Mouse (Mus musculus) naive thymus-derived CD4-positive, alpha-beta T cell, adult 2 months (primary cell): ENCODE data around the gene Tcf15.

Experiments used
- DNase-seq: peaks from one replicate; pipeline ENCODE4 v3.0.0-alpha.2; 2011; ENCODE audit warnings: low read depth

The Tcf15 gene

DNA sequence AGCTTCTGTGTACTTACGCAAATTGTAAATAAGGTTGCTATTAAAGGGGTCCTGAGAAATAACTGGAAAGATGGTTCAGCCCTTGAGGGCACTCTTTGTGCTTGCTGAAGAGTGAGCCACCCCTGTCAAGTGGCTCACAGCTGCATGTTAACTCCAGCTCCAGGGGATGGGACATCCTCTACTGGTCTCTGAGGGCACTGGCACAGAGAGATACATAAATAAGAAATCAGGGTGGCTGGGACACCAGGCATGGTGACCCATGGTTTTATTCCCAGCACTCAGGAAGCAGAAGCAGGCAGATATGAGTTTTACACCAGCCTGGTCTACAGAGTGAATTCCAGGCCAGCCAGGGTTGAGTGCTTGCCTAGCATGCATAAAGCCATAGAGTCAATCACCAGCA lies 26.0 kb downstream of the Tcf15 start:
- DNase-seq: no peak

DNA sequence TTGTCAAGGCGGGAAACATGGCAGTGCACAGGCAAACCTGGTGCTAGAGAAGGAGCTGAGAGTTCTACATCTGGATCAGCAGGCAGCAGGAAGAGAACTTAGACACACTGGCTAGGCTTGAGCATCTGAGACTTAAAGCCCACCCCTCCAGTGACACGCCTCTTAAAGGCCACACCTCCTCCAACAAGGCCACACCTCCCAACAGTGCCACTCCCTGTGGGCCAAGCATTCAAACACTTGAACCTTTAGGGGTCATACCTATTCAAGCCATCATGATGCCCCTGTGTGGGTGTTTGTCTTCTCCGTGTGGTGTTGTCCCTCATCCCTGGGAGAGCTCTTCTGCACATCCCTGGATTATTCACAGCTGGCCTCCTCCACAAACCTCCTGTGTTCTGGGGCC lies 31.5 kb downstream of the Tcf15 start:
- DNase-seq: no peak

DNA sequence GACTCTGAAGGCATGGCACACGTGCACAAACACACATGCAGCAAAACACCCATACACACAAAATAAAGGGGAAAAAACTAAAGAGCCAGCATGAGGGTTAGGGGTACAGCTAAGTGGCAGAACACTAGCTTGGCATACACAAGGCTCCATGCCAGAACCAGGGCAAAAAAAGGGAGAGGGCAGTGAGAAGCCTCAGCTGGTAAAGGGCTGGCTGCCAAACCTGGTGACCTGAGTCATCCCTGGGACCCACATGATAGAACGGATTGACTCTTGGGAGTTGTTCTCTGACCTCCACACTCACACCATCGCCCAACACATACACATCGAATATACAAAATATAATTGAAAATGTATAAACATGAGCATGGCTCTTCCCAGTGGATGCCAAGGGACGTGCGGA lies 33.3 kb downstream of the Tcf15 start:
- no peak for DNase-seq

DNA sequence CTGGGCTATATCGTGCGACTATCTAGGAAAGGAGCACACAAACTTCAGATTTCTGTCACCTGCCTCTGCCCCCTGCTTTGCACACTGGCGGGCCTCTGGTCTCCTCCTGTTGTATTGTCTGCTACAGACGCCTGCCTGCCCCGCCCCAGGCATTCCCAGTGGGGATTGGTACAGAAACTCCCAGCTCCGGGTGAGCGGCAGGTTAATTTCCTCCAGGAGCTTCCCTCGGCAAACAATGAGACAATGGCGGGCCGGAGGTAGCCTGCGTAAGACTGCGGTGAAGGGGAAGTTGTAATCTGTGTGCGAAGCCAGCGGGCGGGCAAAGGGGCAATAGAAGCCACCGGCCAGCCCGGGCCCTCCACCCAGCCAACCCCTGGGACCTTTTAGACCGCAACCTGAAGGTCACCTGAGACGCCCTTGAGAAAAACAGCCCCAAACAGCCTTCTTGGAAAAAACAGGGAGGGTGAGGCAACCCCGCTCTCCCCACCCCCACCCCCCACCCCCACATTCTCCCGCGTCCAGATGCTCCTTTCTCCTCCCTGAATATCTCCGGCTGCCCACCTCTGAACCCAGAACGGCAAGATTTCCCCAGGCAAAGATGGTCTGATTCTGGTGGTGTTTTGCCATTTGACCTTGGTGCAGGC lies 33.9 kb downstream of the Tcf15 start:
- DNase-seq: no peak

DNA sequence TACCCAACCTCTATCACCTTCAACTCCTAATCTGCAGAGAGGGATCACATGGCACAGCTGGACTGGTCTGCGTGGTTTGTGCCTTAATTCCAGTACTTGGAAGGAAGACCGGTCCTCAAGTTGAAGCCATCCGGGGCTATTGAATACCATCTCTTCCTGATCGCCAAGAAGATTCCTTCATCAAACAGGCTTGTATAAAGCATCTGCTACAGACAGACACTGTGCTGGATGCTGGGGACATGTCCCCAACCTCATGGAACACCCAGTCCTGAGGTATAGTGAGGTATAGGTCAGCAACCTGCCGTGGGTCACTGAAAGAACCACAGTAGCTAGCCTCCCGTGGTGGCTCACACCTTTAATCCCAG lies 34.4 kb downstream of the Tcf15 start:
- no peak for DNase-seq

DNA sequence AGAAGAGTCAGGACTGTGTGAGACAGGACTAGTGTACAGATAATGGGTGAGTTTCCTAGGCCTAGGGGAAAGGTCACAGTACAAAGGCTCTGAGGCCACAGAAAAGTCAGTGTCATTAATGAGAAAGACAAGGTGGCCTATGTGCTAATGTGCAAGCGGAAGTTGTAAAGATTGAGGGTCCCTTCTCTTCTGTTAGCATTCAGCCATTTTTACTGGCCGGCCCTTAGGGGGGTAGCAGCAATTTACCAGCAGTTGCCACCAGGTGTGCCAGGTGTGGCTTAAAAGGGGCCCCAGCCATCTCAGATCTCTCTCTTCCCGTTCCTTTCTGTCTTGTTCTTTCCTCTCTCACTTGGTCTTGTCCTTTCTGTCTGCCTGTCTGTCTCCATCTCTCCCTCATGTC lies 35.0 kb downstream of the Tcf15 start:
- no peak for DNase-seq

DNA sequence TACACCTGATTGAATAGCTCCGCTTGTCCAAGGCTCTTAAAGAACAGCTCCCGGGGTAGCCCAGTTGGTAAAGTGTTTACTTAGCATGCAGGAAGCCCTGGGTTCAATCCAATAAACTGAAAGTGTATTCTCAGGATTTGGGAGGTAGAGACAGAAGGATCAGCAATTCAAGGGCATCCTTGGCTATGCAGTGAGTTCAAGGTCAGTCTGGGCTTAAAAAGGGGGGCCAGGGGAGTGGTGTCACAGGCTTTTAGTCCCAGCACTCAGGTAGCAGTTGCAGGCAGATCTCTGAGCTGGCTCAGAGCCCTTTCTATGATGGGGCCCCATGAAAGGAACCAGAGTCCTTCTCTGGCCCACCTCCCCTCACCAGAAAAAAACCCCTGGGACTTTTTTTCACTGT lies 35.9 kb downstream of the Tcf15 start:
- no peak for DNase-seq

DNA sequence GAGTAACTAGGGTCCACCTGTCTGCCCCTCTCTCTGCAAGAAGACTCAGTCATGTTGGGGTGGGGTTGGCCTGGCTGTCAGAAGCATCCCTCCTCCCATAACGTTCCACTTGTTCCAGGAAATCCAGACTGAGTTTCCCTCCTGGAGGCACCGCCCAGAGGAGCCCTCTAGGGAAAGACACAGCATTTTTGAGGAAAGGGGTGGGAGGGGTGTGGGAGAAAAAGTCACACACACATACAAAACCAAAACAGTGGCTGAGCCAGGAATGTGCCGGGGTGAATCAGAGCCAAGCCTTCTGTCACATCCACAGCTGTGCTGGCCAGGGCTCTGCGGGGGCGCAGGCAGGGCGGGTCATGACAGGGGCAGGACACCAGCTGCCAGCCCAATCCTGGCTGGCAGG lies 37.0 kb downstream of the Tcf15 start:
- DNase-seq: no peak

DNA sequence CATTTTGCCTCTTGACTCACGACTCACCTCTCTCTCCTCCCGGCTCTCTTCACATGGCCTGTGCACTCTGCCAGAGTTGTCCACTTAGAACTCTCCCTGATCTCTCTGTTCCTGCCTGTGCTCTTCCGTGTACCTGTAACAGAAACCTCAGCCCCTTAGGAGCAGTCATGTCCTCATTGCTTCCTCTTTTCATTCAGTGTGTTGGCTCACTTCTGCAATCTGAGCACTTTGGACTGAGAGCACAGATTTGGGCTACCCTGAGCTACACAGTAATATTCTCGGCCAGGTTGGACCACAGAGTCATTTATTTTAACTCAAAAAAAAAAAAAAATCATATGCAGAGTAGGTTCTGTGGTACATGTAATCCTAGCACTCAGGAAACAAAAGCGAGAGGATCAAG lies 43.8 kb downstream of the Tcf15 start:
- DNase-seq: no peak

DNA sequence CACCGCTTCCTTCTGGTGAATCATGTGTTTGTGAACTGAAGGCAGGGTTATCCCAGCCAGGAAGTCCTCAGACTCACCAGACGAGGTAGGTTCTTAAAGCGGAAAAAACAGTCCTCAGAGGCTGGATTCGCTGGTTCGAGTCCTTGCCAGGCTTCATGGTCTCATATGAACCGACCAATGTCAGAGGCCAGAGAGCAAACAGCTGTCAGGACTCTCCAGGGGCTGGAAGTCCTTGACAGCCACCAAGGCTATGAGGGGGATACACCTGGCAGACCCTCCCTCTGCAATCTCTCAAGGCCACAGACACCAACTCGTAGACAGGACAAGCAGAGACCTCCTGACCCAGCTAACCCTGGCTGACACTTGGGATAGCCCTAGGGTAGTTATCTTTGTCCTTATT lies 45.9 kb downstream of the Tcf15 start:
- DNase-seq: no peak

DNA sequence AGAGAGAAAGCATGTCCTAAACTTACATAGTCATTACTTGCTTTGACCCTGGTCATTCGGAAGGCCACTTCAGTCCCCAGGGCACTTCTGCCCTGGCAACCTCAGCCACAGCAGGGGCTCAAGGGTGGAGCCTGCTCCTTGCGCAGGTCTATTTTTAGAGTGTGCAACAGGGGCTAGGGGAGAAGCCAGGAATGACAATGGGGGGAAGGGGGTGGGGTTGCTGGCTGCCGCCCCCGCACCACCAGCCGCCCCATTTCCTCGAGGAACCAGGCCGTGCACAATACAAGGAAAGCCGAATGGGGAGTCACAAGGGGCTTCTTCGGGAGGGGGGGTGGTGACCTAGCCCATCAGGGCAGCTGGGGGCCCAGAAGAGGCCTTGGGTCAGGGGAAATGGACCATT lies 46.3 kb downstream of the Tcf15 start:
- no peak for DNase-seq

DNA sequence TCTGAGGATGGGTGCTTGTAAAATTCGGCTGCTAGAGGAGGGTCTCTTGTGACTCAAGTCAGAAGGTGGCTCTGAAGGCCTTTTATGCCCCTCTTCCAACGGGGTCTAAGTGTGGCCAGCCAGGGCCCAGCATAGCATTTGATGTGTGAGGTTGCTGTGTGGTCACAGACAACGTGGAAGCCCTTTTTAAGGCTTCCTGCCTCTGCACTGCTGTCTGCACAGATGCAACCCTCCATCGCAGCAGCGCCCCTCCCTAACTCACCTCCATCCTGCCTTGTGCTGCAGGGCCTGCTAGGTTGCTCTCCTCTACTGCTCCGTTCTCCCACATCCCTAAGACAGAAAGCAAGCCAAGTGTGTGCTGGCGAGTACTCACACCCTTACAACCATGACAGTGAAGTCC lies 46.8 kb downstream of the Tcf15 start:
- no peak for DNase-seq

DNA sequence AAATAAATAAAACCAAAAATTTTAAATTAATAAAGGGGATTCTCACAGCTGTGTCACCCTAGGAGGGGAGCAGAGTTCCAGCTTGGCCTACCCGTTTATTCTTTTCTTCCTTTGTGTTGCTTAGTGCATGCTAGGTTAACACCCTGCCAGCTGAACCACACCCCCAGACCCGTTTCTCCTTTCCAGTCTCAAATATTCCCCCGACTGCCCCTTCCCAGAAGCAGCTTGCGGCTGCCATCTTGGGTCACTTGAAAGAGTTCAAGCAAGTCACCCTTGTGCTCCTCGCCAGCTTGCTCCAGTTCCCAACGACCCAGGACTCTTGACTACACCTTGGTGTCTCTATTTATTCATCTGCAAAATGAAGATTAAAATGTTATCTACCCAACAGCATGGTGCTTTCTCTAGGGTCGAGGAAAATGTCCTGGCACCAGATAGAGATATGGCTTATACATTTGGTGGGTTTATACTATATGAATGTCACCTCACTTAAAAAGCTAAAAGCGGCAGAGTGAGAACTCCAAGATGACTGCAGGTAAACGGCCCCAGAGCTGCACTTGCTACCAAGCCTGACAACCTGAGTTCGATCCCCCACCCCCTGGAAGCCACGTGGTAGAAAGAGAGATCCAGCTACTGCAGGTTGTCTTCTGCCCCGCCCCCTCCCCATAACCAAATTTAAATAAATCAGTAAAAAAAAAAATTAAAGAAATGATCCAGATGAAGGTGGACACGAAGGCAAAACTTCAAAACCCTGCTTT lies 49.4 kb downstream of the Tcf15 start:
- DNase-seq: no peak

DNA sequence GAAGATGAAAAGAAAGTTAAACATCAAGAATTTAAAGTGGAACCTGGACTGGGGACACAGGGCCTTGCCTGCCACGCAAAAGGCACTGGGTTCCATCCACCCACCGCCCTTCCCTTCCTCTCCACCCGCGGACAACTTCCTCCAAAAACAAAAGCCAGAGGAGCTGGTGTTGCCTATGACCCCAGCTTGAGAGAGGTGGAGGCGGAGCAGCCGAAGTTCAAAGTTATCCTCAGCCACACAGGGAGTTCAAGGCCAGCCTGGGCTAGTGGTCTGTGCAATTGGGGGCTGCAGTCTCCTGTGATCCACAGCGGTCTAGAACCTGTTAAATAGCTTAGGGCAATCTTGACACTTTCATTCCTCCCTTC lies 50.0 kb downstream of the Tcf15 start:
- DNase-seq: no peak

DNA sequence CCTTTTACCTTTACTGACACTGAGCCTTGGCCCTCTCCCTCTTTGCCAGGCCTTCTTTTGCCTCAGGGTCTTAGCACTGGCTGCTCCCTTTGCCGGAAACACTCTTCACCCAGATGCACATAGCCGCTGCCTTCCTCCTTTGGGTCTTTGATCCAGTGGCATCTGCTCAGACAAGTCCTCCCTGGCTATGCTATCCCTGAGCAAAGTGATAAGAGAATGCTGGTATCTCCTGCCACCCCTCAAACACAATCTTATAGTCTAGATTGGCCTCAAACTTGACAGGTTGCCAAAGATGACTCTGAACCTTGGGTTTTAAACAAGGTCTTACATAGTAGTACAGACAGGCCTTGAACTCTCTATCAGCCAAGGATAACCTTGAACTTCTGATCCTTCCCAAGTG lies 51.2 kb downstream of the Tcf15 start:
- no peak for DNase-seq

DNA sequence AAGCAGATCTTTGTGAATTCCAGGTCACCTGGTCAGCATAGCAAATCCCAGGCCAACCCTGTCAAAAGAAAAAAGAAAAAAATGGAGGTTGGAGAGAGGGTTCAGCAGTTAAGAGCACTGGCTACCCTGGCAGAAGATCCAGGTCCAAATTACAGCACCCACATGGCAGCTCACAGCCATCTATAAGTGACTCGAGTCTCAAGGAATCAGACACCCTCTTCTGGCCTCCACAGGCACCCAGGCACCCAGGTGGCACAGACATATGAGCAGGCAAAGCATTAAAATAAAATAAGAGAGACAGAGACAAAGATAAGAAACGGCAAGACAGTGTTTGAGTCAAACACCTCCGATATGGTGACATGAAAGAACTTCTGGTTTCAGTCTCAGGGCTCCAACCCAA lies 53.5 kb downstream of the Tcf15 start:
- DNase-seq: no peak

DNA sequence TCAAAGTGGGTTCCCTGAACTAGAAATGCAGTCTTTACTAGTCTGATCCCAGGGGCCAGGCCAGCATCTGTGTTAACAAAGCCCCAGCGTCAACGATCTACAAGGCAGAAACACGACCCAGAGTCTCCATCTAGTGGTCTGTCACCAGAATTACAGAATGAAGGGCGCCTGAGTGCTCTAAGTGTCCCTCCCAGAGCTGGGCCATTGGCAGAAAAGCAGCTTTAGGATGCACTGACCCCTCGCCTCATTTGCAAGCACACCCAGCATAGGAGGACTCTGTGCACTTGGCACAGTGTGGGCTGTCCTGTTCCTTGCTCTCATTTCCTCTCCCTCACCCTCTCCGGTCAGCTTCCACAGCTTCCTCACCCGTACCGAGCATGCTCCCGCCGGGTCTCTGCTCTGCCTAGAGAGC lies 53.9 kb downstream of the Tcf15 start:
- DNase-seq: peak; percentile 78
